Mouse (Mus musculus) MEL (cell line): ENCODE data around the gene Fat3.

Source experiments
- ELF1 ChIP-seq: IDR thresholded peaks from 2 replicates; pipeline ENCODE4 v1.6.1; 2014; ENCODE audit warnings: low read depth, mild to moderate bottlenecking, inconsistent platforms, low read length, improper control_type of control experiment, moderate library complexity
- KAT2A ChIP-seq: conservative IDR thresholded peaks from 2 replicates; pipeline ENCODE4 v1.6.1; 2012; ENCODE audit warnings: low read depth, low read length, improper control_type of control experiment, inconsistent platforms
- POLR2A ChIP-seq, 2 experiments: IDR thresholded peaks; 2 replicates each; pipeline ENCODE4 v1.6.1; 2011 to 2012; ENCODE audit warnings: low read length in 2 of 2, mild to moderate bottlenecking in 2 of 2, control low read depth in 1 of 2, improper control_type of control experiment in 1 of 2, low read depth in 1 of 2, moderate library complexity in 1 of 2; ENCODE audit not compliant: control insufficient read depth in 1 of 2, insufficient read depth in 1 of 2, poor library complexity in 1 of 2
- POLR2AphosphoS2 ChIP-seq: IDR thresholded peaks from 2 replicates; pipeline ENCODE4 v1.6.1; 2011; ENCODE audit warnings: low read length, improper control_type of control experiment
- TAL1 ChIP-seq: IDR thresholded peaks from 2 replicates; pipeline ENCODE4 v1.6.1; 2012; ENCODE audit warnings: mild to moderate bottlenecking, inconsistent platforms, low read length, moderate library complexity, mixed read lengths
- USF1 ChIP-seq: IDR thresholded peaks from 2 replicates; pipeline ENCODE4 v1.6.1; 2014; ENCODE audit warnings: low read depth, mild to moderate bottlenecking, inconsistent platforms, low read length, improper control_type of control experiment, moderate library complexity
- ZC3H11A ChIP-seq: IDR thresholded peaks from 2 replicates; pipeline ENCODE4 v1.6.1; 2012; ENCODE audit warnings: low read depth, mild to moderate bottlenecking, inconsistent platforms, low read length, improper control_type of control experiment

GRCm38 (mm10) chr9:15927378-15928083 lies 573.6 kb downstream of the Fat3 start:
- TF ChIP-seq TAL1 = peak; percentile 54
- no peak for TF ChIP-seq POLR2AphosphoS2
- no peak; a peak in 1 of 4 replicates for TF ChIP-seq POLR2A (IDR thresholded peaks at IDR 0.05; ENCODE audit: control insufficient read depth in 1 of 2, insufficient read depth in 1 of 2, low read depth in 1 of 2, low read length in 2 of 2, poor library complexity in 1 of 2)
- no peak for TF ChIP-seq ZC3H11A
- no peak for TF ChIP-seq KAT2A
- peak; percentile 85 for TF ChIP-seq ELF1
- no peak for TF ChIP-seq USF1
